Mouse (Mus musculus) MEL-GATA-1-ER (cell line): ENCODE measurements at regions not wholly inside any gene's neighbourhood (a gene's known extent, or its start where the extent isn't known, plus 50 kb on each side); places are given as distances from the start of the nearest gene placed in this dataset.

Experiments used
- DNase-seq: peaks from one replicate; pipeline ENCODE4 v3.0.0-alpha.2; 2012; ENCODE audit warnings: low read depth; ENCODE audit errors: extremely low read depth

GRCm38 (mm10) chr6:91619009-91619408 lies 64.8 kb upstream of the Slc6a6 start:
- DNase-seq = no peak

GRCm38 (mm10) chr6:91619735-91620732 lies 63.8 kb upstream of the Slc6a6 start:
- DNase-seq = no peak

GRCm38 (mm10) chr6:91621437-91621836 lies 62.4 kb upstream of the Slc6a6 start:
- DNase-seq = no peak

GRCm38 (mm10) chr6:91622425-91622824 lies 61.4 kb upstream of the Slc6a6 start:
- DNase-seq = peak; percentile 70

GRCm38 (mm10) chr6:91623646-91624045 lies 60.2 kb upstream of the Slc6a6 start:
- DNase-seq = no peak

GRCm38 (mm10) chr6:91629230-91629629 lies 54.6 kb upstream of the Slc6a6 start:
- no peak for DNase-seq

- DNase-seq = no peak
These were observed 52.6 kb upstream of the Slc6a6 start for GRCm38 (mm10) chr6:91631261-91631660.
